Mouse (Mus musculus): ENCODE measurements around the gene Cryaa. TPM values are rescaled to one million over a fixed set of nuclear protein-coding genes. Genes with fewer than 3 reads are reported as not detected.
A peak's percentile ranks its signal among the peaks of the same experiment; 100 is the strongest.

The Cryaa gene
- not detected in 2 replicates for polyA plus RNA-seq (2015; fragmentation: Nextera tagmentation; extraction: Ambion mirVana)

- WGBS, result 81% methylated on average over 8 of the region's 8 CpGs
- Histone ChIP-seq H3K9ac (replicated peaks) (no peak within 1 kb of the TSS), H3K27me3 (no peaks in the 10 kb centered on the region), H3K4me3 (replicated peaks) (no peak within 1 kb of the TSS), H3K36me3 (no peaks in the 10 kb centered on the region), H3K4me2 (replicated peaks) (no peak within 1 kb of the TSS), H3K4me1 (replicated peaks) (no peaks in the 10 kb centered on the region), H3K9me3 (no peaks in the 10 kb centered on the region), H3K27ac (no peak within 1 kb of the TSS)
- ATAC-seq, result no peak
Observed at GRCm38 (mm10) chr17:31677507-31677906, at the start of gene Cryaa. Cryaa (plus strand) TSS chr17:31677807.

GRCm38 (mm10) chr17:31627961-31628360, 49.6 kb upstream of the Cryaa start:
- H3K4me2 ChIP-seq (replicated peaks), result no peak overlapping the region
- ATAC-seq, result no peak
- no peaks in the 10 kb centered on the region for H3K9me3 ChIP-seq
- H3K36me3 ChIP-seq, result no peaks in the 10 kb centered on the region
- H3K27me3 ChIP-seq, result no peaks in the 10 kb centered on the region
- no peak overlapping the region for H3K9ac ChIP-seq (replicated peaks)
- H3K4me3 ChIP-seq (replicated peaks), result no peak overlapping the region
- H3K4me1 ChIP-seq (replicated peaks), result no peaks in the 10 kb centered on the region
- 94% methylated on average over 2 of the region's 2 CpGs for WGBS
- no peak overlapping the region for H3K27ac ChIP-seq

GRCm38 (mm10) chr17:31631081-31631800, 46.4 kb upstream of the Cryaa start:
- H3K4me1 ChIP-seq (replicated peaks), result peaks cover 3% of the 10 kb centered on the region
- no peaks in the 10 kb centered on the region for H3K9me3 ChIP-seq
- H3K4me2 ChIP-seq (replicated peaks), result no peak overlapping the region
- no peak overlapping the region for H3K9ac ChIP-seq (replicated peaks)
- ATAC-seq, result no peak
- 84% methylated on average over 10 of the region's 10 CpGs for WGBS
- no peak overlapping the region for H3K27ac ChIP-seq
- H3K4me3 ChIP-seq (replicated peaks), result no peak overlapping the region
- peaks cover 15% of the 10 kb centered on the region for H3K27me3 ChIP-seq
- no peaks in the 10 kb centered on the region for H3K36me3 ChIP-seq

GRCm38 (mm10) chr17:31633007-31633406, 44.6 kb upstream of the Cryaa start:
- Histone ChIP-seq H3K27ac (no peak overlapping the region), H3K4me3 (replicated peaks) (no peak overlapping the region), H3K9ac (replicated peaks) (no peak overlapping the region), H3K36me3 (no peaks in the 10 kb centered on the region), H3K4me2 (replicated peaks) (no peak overlapping the region), H3K9me3 (no peaks in the 10 kb centered on the region), H3K27me3 (peaks cover 32% of the 10 kb centered on the region), H3K4me1 (replicated peaks) (peaks cover 21% of the 10 kb centered on the region)
- ATAC-seq, result no peak
- 85% methylated on average over 6 of the region's 6 CpGs for WGBS

- no peak for ATAC-seq
- 78% methylated on average over 5 of the region's 5 CpGs for WGBS
Observed at GRCm38 (mm10) chr17:31634896-31635295, 42.7 kb upstream of the Cryaa start.

GRCm38 (mm10) chr17:31635781-31636180, 41.8 kb upstream of the Cryaa start:
- Histone ChIP-seq H3K4me1 (replicated peaks) (peaks cover 21% of the 10 kb centered on the region), H3K4me2 (replicated peaks) (peak overlapping the region; percentile 72), H3K27me3 (peaks cover 32% of the 10 kb centered on the region), H3K4me3 (replicated peaks) (peak overlapping the region; percentile 47; the same call in 1 of the 2 replicates), H3K9ac (replicated peaks) (no peak overlapping the region), H3K9me3 (no peaks in the 10 kb centered on the region), H3K36me3 (no peaks in the 10 kb centered on the region), H3K27ac (no peak overlapping the region)
- WGBS, result 59% methylated on average over 11 of the region's 11 CpGs
- no peak for ATAC-seq

More at GRCm38 (mm10) chr17:31634896-31635295, 42.7 kb upstream of the Cryaa start:
- no peak overlapping the region for H3K4me3 ChIP-seq (replicated peaks)
- H3K27me3 ChIP-seq, result peaks cover 32% of the 10 kb centered on the region
- peaks cover 21% of the 10 kb centered on the region for H3K4me1 ChIP-seq (replicated peaks)
- no peak overlapping the region for H3K4me2 ChIP-seq (replicated peaks)
- no peaks in the 10 kb centered on the region for H3K9me3 ChIP-seq
- H3K9ac ChIP-seq (replicated peaks), result no peak overlapping the region
- H3K27ac ChIP-seq, result no peak overlapping the region
- no peaks in the 10 kb centered on the region for H3K36me3 ChIP-seq

- Histone ChIP-seq H3K27ac (no peak overlapping the region), H3K9ac (replicated peaks) (peak overlapping the region; percentile 59), H3K27me3 (peaks cover 32% of the 10 kb centered on the region), H3K9me3 (no peaks in the 10 kb centered on the region), H3K36me3 (no peaks in the 10 kb centered on the region), H3K4me2 (replicated peaks) (peak overlapping the region; percentile 72), H3K4me1 (replicated peaks) (peaks cover 21% of the 10 kb centered on the region), H3K4me3 (replicated peaks) (peak overlapping the region; percentile 47)
- WGBS, result 5% methylated on average over 45 of the region's 45 CpGs
- peak; percentile 65; the same call in 1 of the 2 replicates for ATAC-seq
Observed at GRCm38 (mm10) chr17:31636277-31636941, 41.2 kb upstream of the Cryaa start.

GRCm38 (mm10) chr17:31636942-31637811, 40.4 kb upstream of the Cryaa start, which contains the start of gene Cbs:
Cbs (minus strand) TSS chr17:31637238.
- Histone ChIP-seq H3K4me1 (replicated peaks) (peaks cover 21% of the 10 kb centered on the region), H3K4me2 (replicated peaks) (peak within 1 kb of the TSS; percentile 72), H3K9me3 (no peaks in the 10 kb centered on the region), H3K27me3 (peaks cover 32% of the 10 kb centered on the region), H3K9ac (replicated peaks) (peak within 1 kb of the TSS; percentile 59), H3K4me3 (replicated peaks) (peak within 1 kb of the TSS; percentile 47), H3K27ac (peak within 1 kb of the TSS; percentile 49), H3K36me3 (no peaks in the 10 kb centered on the region)
- ATAC-seq, result peak; percentile 92
- WGBS, result 1% methylated on average over 58 of the region's 61 CpGs

- no peak for ATAC-seq
Observed at GRCm38 (mm10) chr17:31637866-31638570, 39.6 kb upstream of the Cryaa start.

GRCm38 (mm10) chr17:31639651-31640050, 38.0 kb upstream of the Cryaa start:
- H3K9ac ChIP-seq (replicated peaks), result no peak overlapping the region
- H3K36me3 ChIP-seq, result no peaks in the 10 kb centered on the region
- H3K4me3 ChIP-seq (replicated peaks), result no peak overlapping the region
- no peak overlapping the region for H3K27ac ChIP-seq
- peaks cover 32% of the 10 kb centered on the region for H3K27me3 ChIP-seq
- 62% methylated on average over 4 of the region's 4 CpGs for WGBS
- H3K4me1 ChIP-seq (replicated peaks), result peaks cover 21% of the 10 kb centered on the region
- no peaks in the 10 kb centered on the region for H3K9me3 ChIP-seq
- no peak overlapping the region for H3K4me2 ChIP-seq (replicated peaks)
- ATAC-seq, result no peak

More at GRCm38 (mm10) chr17:31637866-31638570, 39.6 kb upstream of the Cryaa start:
- 68% methylated on average over 9 of the region's 9 CpGs for WGBS
- Histone ChIP-seq H3K36me3 (no peaks in the 10 kb centered on the region), H3K9me3 (no peaks in the 10 kb centered on the region), H3K9ac (replicated peaks) (no peak overlapping the region), H3K27me3 (peaks cover 32% of the 10 kb centered on the region), H3K27ac (peak overlapping the region; percentile 49), H3K4me3 (replicated peaks) (no peak overlapping the region), H3K4me1 (replicated peaks) (peaks cover 21% of the 10 kb centered on the region), H3K4me2 (replicated peaks) (no peak overlapping the region)

- no peak overlapping the region for H3K4me3 ChIP-seq (replicated peaks)
- no peaks in the 10 kb centered on the region for H3K9me3 ChIP-seq
- no peak overlapping the region for H3K27ac ChIP-seq
- peaks cover 25% of the 10 kb centered on the region for H3K36me3 ChIP-seq
- H3K4me1 ChIP-seq (replicated peaks), result peaks cover 7% of the 10 kb centered on the region
- H3K9ac ChIP-seq (replicated peaks), result no peak overlapping the region
- no peak overlapping the region for H3K4me2 ChIP-seq (replicated peaks)
- ATAC-seq, result no peak
- 20% methylated on average over 8 of the region's 8 CpGs for WGBS
- peaks cover 7% of the 10 kb centered on the region; the same call in 1 of the 2 replicates for H3K27me3 ChIP-seq
Observed at GRCm38 (mm10) chr17:31642331-31642730, 35.3 kb upstream of the Cryaa start.
